Mouse (Mus musculus) erythroblast, embryonic 14.5 days (primary cell): ENCODE measurements around the gene Cct4. TPM values are rescaled to one million over a fixed set of nuclear protein-coding genes. Genes with fewer than 3 reads are reported as not detected.

Source experiments
- H3K27me3 ChIP-seq: 2 replicates; pipeline ENCODE4 v1.6.1; 2012; ENCODE audit warnings: inconsistent platforms; ENCODE audit not compliant: control insufficient read depth
- H3K36me3 ChIP-seq: 2 replicates; pipeline ENCODE4 v1.6.1; 2012; ENCODE audit warnings: mild to moderate bottlenecking, inconsistent platforms; ENCODE audit not compliant: control insufficient read depth
- H3K4me1 ChIP-seq: 2 replicates; pipeline ENCODE4 v1.6.1; 2012; ENCODE audit warnings: inconsistent platforms; ENCODE audit not compliant: control insufficient read depth
- H3K4me3 ChIP-seq: replicated peaks from 2 replicates; pipeline ENCODE3; 2012; ENCODE audit warnings: moderate library complexity, mild to moderate bottlenecking, inconsistent platforms
- H3K9me3 ChIP-seq: 2 replicates; pipeline ENCODE4 v1.6.1; 2012; ENCODE audit warnings: low read length, inconsistent platforms, mixed read lengths; ENCODE audit not compliant: control insufficient read depth
- GATA1 ChIP-seq: IDR thresholded peaks from 2 replicates; pipeline ENCODE4 v1.6.1; 2012; ENCODE audit warnings: low read length, inconsistent platforms, mixed read lengths
- TAL1 ChIP-seq: IDR thresholded peaks from 3 replicates; pipeline ENCODE4 v1.6.1; 2012; ENCODE audit warnings: low read length, inconsistent platforms, mixed read lengths
- polyA plus RNA-seq: library from polyadenylated mRNA; stranded (reverse); fragments of >175 nt; gene quantifications from 2 replicates; pipeline ENCODE4 v1.2.3, GENCODE M21; 2012

Cct4 gene
- polyA plus RNA-seq, 1 experiment: 22.5 TPM

DNA sequence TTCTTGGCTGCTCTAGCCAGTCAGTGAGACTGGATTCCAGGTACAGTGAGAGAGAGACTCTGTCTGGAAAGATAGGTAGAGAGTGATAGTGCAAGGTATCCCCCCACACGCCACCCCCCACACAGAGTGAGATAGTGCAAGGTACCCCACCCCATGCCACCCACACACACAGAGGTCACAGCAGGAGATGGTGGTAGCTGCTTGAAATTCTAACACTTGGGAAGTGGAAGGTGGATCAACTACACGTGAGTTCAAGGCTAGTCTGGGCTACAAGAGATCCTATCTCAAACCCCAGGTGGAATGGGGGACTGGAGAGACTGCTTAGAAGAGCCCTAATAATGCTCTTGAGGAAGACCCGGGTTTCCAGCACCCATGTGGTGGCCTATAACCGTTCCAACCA lies 9.3 kb upstream of the Cct4 start:
- TF ChIP-seq TAL1: no peak
- TF ChIP-seq GATA1: no peak
- Histone ChIP-seq H3K27me3 (no peaks in the 10 kb centered on the region), H3K4me3 (peak overlapping the region; percentile 83), H3K36me3 (peaks cover 50% of the 10 kb centered on the region), H3K4me1 (peaks cover 61% of the 10 kb centered on the region), H3K9me3 (no peaks in the 10 kb centered on the region)

DNA sequence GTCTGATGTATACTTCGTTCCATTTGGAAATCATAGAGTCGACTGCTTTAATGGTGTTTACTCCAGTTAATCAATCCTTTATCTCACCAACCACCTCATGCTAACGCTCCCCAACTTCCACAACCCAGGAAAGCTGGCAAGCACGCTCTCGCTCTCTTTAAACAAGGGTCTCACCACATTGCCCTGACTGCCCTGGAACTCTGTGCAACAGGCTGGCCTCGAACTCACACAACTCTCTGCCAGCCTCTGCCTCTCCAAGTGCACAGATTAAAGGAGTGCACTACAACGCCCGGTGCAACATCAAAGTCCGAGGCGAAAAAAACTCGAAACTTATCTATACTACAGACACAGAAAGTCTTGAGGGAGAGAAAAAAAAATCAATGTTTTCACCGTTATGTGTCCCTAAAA lies 8.8 kb upstream of the Cct4 start:
- H3K36me3 ChIP-seq: peaks cover 45% of the 10 kb centered on the region
- TF ChIP-seq GATA1 (no peak), TAL1 (no peak)
- no peaks in the 10 kb centered on the region for H3K9me3 ChIP-seq
- peak overlapping the region; percentile 83 for H3K4me3 ChIP-seq
- no peaks in the 10 kb centered on the region for H3K27me3 ChIP-seq
- H3K4me1 ChIP-seq: peaks cover 56% of the 10 kb centered on the region

DNA sequence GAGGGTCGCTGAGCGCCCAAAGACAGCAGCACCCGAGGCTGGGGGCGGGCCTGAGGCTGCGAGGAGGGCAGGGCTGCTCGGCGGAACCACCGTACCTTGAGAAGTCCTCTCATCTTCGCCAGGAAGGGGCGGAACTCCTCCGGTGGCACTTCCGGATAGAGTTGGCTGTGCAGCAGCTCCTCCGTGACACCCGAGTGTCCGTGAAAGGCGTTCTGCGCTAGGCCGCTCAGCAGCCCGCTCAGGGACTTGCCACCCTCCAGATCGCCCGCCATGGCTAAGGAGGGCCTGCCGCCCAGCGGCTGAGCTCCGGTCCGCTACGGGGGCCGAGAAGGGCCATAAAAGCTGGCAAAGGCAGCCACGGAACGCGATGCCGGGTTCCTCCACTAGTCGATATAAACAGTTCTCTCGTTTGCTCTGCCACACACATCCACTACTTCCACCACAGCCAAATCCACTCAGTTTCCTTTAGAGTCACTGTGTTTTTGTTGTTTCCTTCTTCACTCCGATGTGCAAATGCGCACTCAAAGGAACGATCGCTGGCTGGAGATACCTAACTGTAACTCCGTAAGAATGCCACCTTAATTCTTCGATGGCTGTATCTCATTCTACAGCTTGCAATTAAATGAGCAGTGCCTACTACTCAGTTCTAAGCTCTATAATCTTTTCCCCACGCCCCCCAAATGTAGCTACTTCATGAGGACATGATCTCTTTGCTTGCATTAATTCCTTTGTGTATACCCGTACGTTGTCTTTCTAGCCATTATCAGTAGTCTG lies 8.1 kb upstream of the Cct4 start, which contains the start of the genes Gm28048 and Commd1:
TSS of gene Gm28048 (minus strand) at position 107 of the 774 bp plus-strand sequence.
TSS of gene Commd1 (minus strand) at position 399 of the 774 bp plus-strand sequence.
- Histone ChIP-seq H3K36me3 (peaks cover 39% of the 10 kb centered on the region), H3K9me3 (no peaks in the 10 kb centered on the region), H3K4me1 (peaks cover 51% of the 10 kb centered on the region), H3K4me3 (peak within 1 kb of the TSS; percentile 83), H3K27me3 (no peaks in the 10 kb centered on the region)
- TF ChIP-seq TAL1 (no peak), GATA1 (no peak)

GRCm38 (mm10) chr11:22982846-22983245 lies 7.5 kb upstream of the Cct4 start:
- Histone ChIP-seq H3K36me3 (peaks cover 32% of the 10 kb centered on the region), H3K4me1 (peaks cover 45% of the 10 kb centered on the region), H3K9me3 (no peaks in the 10 kb centered on the region), H3K27me3 (no peaks in the 10 kb centered on the region), H3K4me3 (peak overlapping the region; percentile 83)
- TF ChIP-seq GATA1 (no peak), TAL1 (no peak)

DNA sequence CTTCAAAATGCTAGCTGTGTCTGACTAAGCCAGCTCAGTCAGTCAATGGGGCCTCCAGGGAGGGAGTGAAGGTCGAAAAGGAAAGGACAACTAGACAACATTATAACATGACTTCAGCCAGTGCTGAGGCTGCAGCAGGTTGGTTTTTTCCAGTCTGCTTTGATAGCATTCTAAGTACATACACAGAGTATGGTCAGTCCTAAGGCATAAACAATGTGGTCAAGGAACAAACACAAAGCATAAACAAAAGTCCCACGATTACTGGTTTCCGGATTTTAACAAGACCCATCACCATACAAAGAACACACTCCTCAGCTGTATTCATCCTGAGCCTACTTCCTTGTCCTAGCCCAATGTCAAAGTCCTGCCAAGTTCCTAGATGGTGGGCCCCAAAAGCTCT lies 4.8 kb upstream of the Cct4 start:
- no peak for TF ChIP-seq TAL1
- no peak for TF ChIP-seq GATA1
- Histone ChIP-seq H3K4me1 (peaks cover 37% of the 10 kb centered on the region), H3K27me3 (no peaks in the 10 kb centered on the region), H3K9me3 (no peaks in the 10 kb centered on the region), H3K36me3 (peaks cover 5% of the 10 kb centered on the region), H3K4me3 (no peak overlapping the region)

DNA sequence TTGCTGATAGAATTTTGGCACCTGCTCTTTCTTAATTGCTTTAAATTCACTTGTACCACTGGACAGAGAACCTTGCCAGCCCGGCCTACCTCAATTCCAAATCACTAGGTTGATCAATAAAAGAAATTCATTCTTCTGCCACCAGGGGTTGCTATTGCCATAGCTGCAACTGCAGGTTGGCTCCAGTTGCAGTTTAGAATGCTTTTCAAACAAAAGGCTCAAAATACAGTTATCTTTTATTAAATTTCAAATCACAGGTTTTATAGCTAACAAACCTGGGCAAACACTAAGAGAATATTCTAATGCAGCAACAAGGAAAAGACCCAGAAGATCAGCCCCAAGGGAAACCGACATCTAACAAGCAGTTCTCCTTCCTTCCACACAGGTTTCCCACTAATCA lies 3.0 kb upstream of the Cct4 start:
- H3K4me1 ChIP-seq: peaks cover 33% of the 10 kb centered on the region
- TF ChIP-seq TAL1 (no peak), GATA1 (no peak)
- peaks cover 6% of the 10 kb centered on the region for H3K36me3 ChIP-seq
- no peak overlapping the region for H3K4me3 ChIP-seq
- no peaks in the 10 kb centered on the region for H3K27me3 ChIP-seq
- no peaks in the 10 kb centered on the region for H3K9me3 ChIP-seq

GRCm38 (mm10) chr11:22989786-22990185 lies 533 bp upstream of the Cct4 start:
- Histone ChIP-seq H3K4me3 (peak overlapping the region; percentile 99), H3K9me3 (no peaks in the 10 kb centered on the region), H3K36me3 (peaks cover 28% of the 10 kb centered on the region), H3K4me1 (peaks cover 34% of the 10 kb centered on the region), H3K27me3 (no peaks in the 10 kb centered on the region)
- TF ChIP-seq GATA1 (no peak), TAL1 (no peak)

- no peak for TF ChIP-seq TAL1
- no peak for TF ChIP-seq GATA1
- Histone ChIP-seq H3K4me3 (peak overlapping the region; percentile 99), H3K9me3 (no peaks in the 10 kb centered on the region), H3K4me1 (peaks cover 36% of the 10 kb centered on the region), H3K36me3 (peaks cover 43% of the 10 kb centered on the region), H3K27me3 (no peaks in the 10 kb centered on the region)
Measured at GRCm38 (mm10) chr11:22991218-22991835, 1.0 kb downstream of the Cct4 start.

DNA sequence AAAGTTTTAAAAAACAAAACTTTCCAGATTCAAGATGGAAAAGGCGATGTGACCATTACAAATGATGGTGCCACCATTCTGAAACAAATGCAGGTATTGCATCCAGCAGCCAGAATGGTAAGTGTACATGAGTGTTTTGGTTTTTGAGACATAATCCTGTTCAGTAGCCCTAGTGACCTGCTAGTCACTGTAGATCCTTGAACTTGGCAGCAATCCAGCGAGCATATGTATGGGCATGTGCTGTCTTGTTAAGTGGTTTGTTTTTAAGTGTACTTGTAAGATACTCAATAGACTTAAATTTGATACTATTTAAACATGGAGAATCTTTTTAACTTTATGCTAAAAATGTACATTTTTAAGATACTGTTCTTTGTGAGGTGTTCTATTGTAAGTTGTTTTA lies 4.0 kb downstream of the Cct4 start:
- H3K4me1 ChIP-seq: peaks cover 57% of the 10 kb centered on the region
- no peak overlapping the region for H3K4me3 ChIP-seq
- H3K9me3 ChIP-seq: no peaks in the 10 kb centered on the region
- H3K36me3 ChIP-seq: peaks cover 72% of the 10 kb centered on the region
- TF ChIP-seq GATA1 (no peak), TAL1 (no peak)
- no peaks in the 10 kb centered on the region for H3K27me3 ChIP-seq
